Mouse (Mus musculus) lung, embryonic 15.5 days (tissue): Measurements from ENCODE around the gene Gnai2. TPM values are rescaled to one million over a fixed set of nuclear protein-coding genes. Genes with fewer than 3 reads are reported as not detected.

Experiments
- ATAC-seq: fragments of 200-750 bp; cut with Nextera tagmentation; 2 replicates; pipeline ENCODE4 v1.8.0; 2017; ENCODE audit warnings: moderate number of reproducible peaks, borderline replicate concordance; ENCODE audit not compliant: low FRiP score, low TSS enrichment; ENCODE audit errors: extremely low read depth
- H3K27ac ChIP-seq: fragments of 300-500 bp; sonication (generic); 2 replicates; pipeline ENCODE4 v1.5.1; 2015; ENCODE audit warnings: moderate library complexity, mild to moderate bottlenecking, inconsistent platforms
- H3K27me3 ChIP-seq: fragments of 300-500 bp; sonication (generic); 2 replicates; pipeline ENCODE4 v1.6.1; 2015; ENCODE audit warnings: inconsistent platforms
- H3K36me3 ChIP-seq: fragments of 300-500 bp; sonication (generic); 2 replicates; pipeline ENCODE4 v1.6.1; 2015; ENCODE audit warnings: inconsistent platforms
- H3K4me1 ChIP-seq: fragments of 300-500 bp; sonication (generic); 2 replicates; pipeline ENCODE4 v1.6.1; 2015; ENCODE audit warnings: inconsistent platforms
- H3K4me2 ChIP-seq: fragments of 300-500 bp; sonication (generic); 2 replicates; pipeline ENCODE4 v1.6.1; 2015; ENCODE audit warnings: inconsistent platforms, mild to moderate bottlenecking, moderate library complexity
- H3K4me3 ChIP-seq: fragments of 300-500 bp; sonication (generic); 2 replicates; pipeline ENCODE4 v1.5.1; 2015; ENCODE audit warnings: mild to moderate bottlenecking, inconsistent platforms
- H3K9ac ChIP-seq: fragments of 300-500 bp; sonication (generic); 2 replicates; pipeline ENCODE4 v1.6.1; 2015; ENCODE audit warnings: inconsistent platforms
- H3K9me3 ChIP-seq: fragments of 300-500 bp; sonication (generic); 2 replicates; pipeline ENCODE4 v1.6.1; 2016; ENCODE audit warnings: inconsistent platforms
- WGBS: fragments of 180-500 bp; shearing (Covaris S2); methylation state at CpG from one replicate; pipeline ENCODE4 v1.1.7; 2015; 5-methylcytosine and 5-hydroxymethylcytosine counted together
- polyA plus RNA-seq: library from polyadenylated mRNA; unstranded; fragments of >200 nt; fragmentation: Nextera tagmentation; extraction: Ambion mirVana; gene quantifications from 2 replicates; pipeline ENCODE4 v1.2.1, GENCODE M21; 2015

Gnai2 gene
- polyA plus RNA-seq, 1 experiment from 2014 or later: 478 TPM

DNA sequence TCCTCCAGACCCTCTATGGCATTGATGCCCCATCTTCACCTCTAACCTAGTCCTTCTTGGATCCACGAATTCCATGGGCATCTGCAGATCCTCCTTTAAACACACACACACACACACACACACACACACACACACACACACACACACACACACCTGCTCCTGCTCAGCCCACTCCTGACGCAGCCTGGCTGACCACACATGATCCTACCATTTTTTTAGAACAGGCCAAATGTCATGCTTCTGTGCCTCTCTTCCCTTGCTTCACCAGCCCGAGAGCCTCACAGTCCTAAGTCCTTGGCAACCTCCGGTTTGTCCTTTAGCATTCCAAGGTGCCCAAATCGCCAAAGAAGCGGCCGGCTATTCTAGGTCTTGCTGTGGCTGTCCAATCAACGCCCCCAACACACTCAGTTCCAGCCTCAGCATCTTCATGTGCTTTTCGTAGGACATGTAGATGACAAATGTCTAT, 34.3 kb upstream of the Gnai2 start, which contains the start of gene Slc38a3:
Gene Slc38a3, minus strand, starts transcription at position 51 of the 466 bp plus-strand sequence.
- WGBS: 83% methylated on average over 9 of the region's 9 CpGs
- ATAC-seq: no peak
- no peaks in the 10 kb centered on the region for H3K9me3 ChIP-seq
- H3K4me1 ChIP-seq: peaks cover 24% of the 10 kb centered on the region
- H3K27ac ChIP-seq: no peak within 1 kb of the TSS
- no peak within 1 kb of the TSS for H3K4me2 ChIP-seq
- H3K4me3 ChIP-seq: no peak within 1 kb of the TSS
- no peaks in the 10 kb centered on the region for H3K36me3 ChIP-seq
- H3K27me3 ChIP-seq: peaks cover 40% of the 10 kb centered on the region
- no peak within 1 kb of the TSS for H3K9ac ChIP-seq

- Histone ChIP-seq H3K36me3 (no peaks in the 10 kb centered on the region), H3K4me1 (peaks cover 24% of the 10 kb centered on the region), H3K4me3 (no peak overlapping the region), H3K27me3 (peaks cover 36% of the 10 kb centered on the region), H3K9ac (no peak overlapping the region), H3K27ac (no peak overlapping the region), H3K9me3 (no peaks in the 10 kb centered on the region), H3K4me2 (no peak overlapping the region)
- ATAC-seq: no peak
- 53% methylated on average over 3 of the region's 3 CpGs for WGBS
These were observed 33.7 kb upstream of the Gnai2 start for GRCm38 (mm10) chr9:107668916-107669315.

DNA sequence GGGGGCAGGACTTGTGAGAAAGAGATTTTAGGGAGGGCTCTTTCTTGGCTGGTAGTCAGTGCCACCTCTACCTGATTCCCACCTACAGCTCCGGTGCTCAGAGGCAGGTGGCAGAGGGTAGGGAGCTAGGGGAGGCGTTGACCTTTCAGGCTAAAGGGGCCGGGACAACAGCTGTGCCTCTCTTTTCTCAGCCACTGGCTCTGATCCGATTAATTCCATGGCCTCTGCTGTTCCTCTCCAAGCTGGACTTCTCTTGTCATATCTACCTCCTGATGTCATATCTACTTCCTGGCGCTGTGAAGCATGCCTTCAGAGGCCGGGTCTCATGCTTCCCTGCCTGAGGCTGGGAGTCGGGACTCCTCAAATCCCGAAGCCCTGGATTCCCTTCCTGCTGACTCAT, 32.8 kb upstream of the Gnai2 start:
- ATAC-seq: no peak
- H3K27me3 ChIP-seq: peaks cover 36% of the 10 kb centered on the region
- H3K36me3 ChIP-seq: no peaks in the 10 kb centered on the region
- H3K9me3 ChIP-seq: no peaks in the 10 kb centered on the region
- H3K4me2 ChIP-seq: no peak overlapping the region
- WGBS: 38% methylated on average over 8 of the region's 8 CpGs
- H3K27ac ChIP-seq: no peak overlapping the region
- peaks cover 24% of the 10 kb centered on the region for H3K4me1 ChIP-seq
- no peak overlapping the region for H3K9ac ChIP-seq
- no peak overlapping the region for H3K4me3 ChIP-seq

DNA sequence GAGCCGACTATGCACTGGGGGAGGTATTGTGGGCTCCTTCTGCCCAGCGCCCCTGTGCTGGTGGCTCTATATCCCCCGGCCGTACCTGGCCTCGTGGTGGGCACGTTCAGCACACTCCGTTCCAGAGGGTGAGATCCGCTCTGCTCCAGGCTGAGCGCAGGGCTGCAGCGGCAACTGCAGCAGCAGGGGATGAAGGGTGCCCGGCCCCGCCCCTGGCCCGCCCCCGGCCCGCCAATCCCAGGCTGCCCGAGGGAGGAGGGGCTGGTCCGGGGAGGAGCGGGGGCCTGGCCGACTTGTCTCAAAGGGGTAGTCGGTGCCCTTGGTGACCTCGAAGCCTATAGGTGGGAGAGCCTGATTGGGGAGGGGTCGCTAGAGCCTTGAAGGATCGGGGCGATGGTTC, 32.1 kb upstream of the Gnai2 start:
- peak; percentile 88 for ATAC-seq
- Histone ChIP-seq H3K4me2 (peak overlapping the region; percentile 95), H3K9ac (peak overlapping the region; percentile 48; the same call in 1 of the 2 replicates), H3K4me3 (peak overlapping the region; percentile 44), H3K4me1 (peaks cover 24% of the 10 kb centered on the region), H3K27me3 (peaks cover 36% of the 10 kb centered on the region), H3K9me3 (no peaks in the 10 kb centered on the region), H3K27ac (no peak overlapping the region), H3K36me3 (no peaks in the 10 kb centered on the region)
- WGBS: under 1% methylated on average over 24 of the region's 24 CpGs

DNA sequence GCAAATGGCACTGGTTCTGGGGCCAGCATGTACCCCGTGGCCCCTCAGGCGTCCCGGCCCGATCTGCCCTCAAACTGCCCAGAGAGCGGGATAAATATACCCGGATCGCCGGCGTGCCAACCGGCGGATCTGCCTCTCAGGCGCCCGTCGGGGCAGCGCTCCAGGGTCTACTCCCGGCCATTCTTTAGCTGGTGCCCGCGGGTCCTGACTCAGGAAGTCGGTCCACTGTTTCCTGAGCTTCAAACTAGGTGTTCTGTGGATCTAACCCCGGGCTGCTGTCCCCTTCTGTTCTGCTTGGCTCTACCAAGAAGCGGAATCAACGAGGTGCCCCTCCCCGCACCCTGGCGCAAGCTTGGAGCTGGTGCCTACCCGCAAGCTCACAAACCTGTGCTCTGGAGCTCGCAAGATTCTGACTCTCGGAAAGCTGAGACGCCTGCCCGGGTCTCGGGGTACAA, 31.6 kb upstream of the Gnai2 start:
- no peak for ATAC-seq
- Histone ChIP-seq H3K27me3 (peaks cover 36% of the 10 kb centered on the region), H3K9ac (peak overlapping the region; percentile 48), H3K9me3 (no peaks in the 10 kb centered on the region), H3K4me1 (peaks cover 24% of the 10 kb centered on the region), H3K4me2 (peak overlapping the region; percentile 95), H3K36me3 (no peaks in the 10 kb centered on the region), H3K27ac (no peak overlapping the region), H3K4me3 (peak overlapping the region; percentile 44)
- WGBS: under 1% methylated on average over 30 of the region's 30 CpGs

DNA sequence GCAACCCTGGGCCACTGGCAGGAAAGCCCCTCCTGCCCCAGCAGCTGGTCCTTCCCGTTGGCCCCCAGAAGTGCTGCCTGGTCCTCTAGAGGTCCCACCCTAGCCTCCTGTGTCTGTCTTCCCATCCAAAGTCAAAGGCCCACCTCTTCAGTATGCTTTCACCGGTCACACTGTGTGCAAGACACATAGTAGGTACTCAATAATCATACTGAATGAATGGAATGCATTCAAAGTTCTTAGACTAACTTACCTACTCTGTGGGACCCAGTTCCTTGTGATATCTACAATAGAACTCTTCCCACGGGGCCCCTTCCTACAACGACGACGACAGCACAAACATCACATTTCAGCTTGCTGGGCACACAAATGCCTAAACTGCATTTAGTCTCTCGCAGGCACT, 30.1 kb upstream of the Gnai2 start:
- peaks cover 36% of the 10 kb centered on the region for H3K27me3 ChIP-seq

GRCm38 (mm10) chr9:107663525-107663924, 28.4 kb upstream of the Gnai2 start:
- Histone ChIP-seq H3K9ac (no peak overlapping the region), H3K36me3 (no peaks in the 10 kb centered on the region)
- 56% methylated on average over 9 of the region's 9 CpGs for WGBS

More for the DNA sequence above, 30.1 kb upstream of the Gnai2 start:
- Histone ChIP-seq H3K9ac (no peak overlapping the region), H3K4me2 (no peak overlapping the region), H3K9me3 (no peaks in the 10 kb centered on the region), H3K27ac (no peak overlapping the region), H3K4me1 (peaks cover 24% of the 10 kb centered on the region), H3K4me3 (no peak overlapping the region), H3K36me3 (no peaks in the 10 kb centered on the region)
- 76% methylated on average over 7 of the region's 7 CpGs for WGBS
- ATAC-seq: no peak

GRCm38 (mm10) chr9:107662342-107662741, 27.2 kb upstream of the Gnai2 start:
- Histone ChIP-seq H3K27ac (no peak overlapping the region), H3K4me1 (peaks cover 13% of the 10 kb centered on the region), H3K4me3 (no peak overlapping the region), H3K9ac (no peak overlapping the region), H3K27me3 (peaks cover 24% of the 10 kb centered on the region), H3K36me3 (no peaks in the 10 kb centered on the region), H3K9me3 (no peaks in the 10 kb centered on the region), H3K4me2 (no peak overlapping the region)
- no peak for ATAC-seq
- WGBS: 62% methylated on average over 8 of the region's 8 CpGs

More at GRCm38 (mm10) chr9:107663525-107663924, 28.4 kb upstream of the Gnai2 start:
- no peak for ATAC-seq
- Histone ChIP-seq H3K27me3 (peaks cover 31% of the 10 kb centered on the region), H3K27ac (no peak overlapping the region), H3K9me3 (no peaks in the 10 kb centered on the region), H3K4me2 (no peak overlapping the region), H3K4me1 (peaks cover 24% of the 10 kb centered on the region), H3K4me3 (no peak overlapping the region)

DNA sequence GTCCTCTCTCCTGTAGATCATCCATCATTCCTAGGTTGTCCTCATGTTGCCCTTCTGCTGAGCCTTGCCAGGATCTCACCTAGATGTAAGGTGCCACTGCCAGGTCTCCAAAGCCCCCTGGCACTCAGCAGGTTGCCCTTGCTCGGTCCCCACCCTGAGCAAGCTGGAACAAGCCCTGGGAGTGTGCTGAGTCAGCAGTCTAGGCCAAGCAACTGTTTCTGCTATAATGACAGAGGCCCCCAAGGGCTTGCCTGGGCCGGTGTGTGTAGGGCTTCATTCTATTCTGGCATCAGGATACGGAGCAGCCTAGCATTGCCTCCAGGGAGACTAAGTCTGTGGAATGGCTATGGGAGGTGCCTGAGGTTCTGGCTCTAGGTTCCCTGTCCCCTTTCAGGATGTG, 25.6 kb upstream of the Gnai2 start:
- no peak for ATAC-seq
- Histone ChIP-seq H3K36me3 (no peaks in the 10 kb centered on the region), H3K4me1 (no peaks in the 10 kb centered on the region), H3K9ac (no peak overlapping the region), H3K9me3 (no peaks in the 10 kb centered on the region), H3K4me3 (no peak overlapping the region), H3K27ac (no peak overlapping the region), H3K27me3 (peaks cover 11% of the 10 kb centered on the region), H3K4me2 (no peak overlapping the region)
- 57% methylated on average over 3 of the region's 3 CpGs for WGBS

GRCm38 (mm10) chr9:107659961-107660360, 24.8 kb upstream of the Gnai2 start:
- Histone ChIP-seq H3K4me2 (no peak overlapping the region), H3K36me3 (no peaks in the 10 kb centered on the region), H3K9me3 (no peaks in the 10 kb centered on the region), H3K27ac (no peak overlapping the region), H3K9ac (no peak overlapping the region), H3K4me1 (no peaks in the 10 kb centered on the region), H3K27me3 (peaks cover 3% of the 10 kb centered on the region; the same call in 1 of the 2 replicates), H3K4me3 (no peak overlapping the region)
- 92% methylated on average over 3 of the region's 3 CpGs for WGBS
- ATAC-seq: no peak

DNA sequence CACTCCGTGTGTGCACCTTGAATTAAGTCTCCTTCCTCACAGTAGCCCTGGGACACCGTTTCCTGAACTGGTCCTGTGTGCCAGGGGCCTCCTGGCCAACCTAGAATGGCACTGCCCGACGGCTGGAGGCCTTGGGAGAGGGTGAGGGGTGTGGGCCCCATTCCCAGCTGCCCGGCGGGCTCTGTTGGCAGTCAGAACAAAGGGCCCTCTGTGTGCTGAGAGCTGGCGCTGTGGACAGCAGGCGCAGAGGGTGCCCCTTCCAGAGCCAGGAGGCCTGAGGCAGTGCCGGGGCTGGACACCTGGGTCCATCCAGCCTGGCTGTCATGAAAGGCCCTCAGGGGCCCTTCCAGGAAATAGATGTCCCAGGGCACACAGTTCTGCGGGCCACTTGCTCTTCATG, 24.4 kb upstream of the Gnai2 start:
- 69% methylated on average over 10 of the region's 10 CpGs for WGBS
- Histone ChIP-seq H3K4me1 (no peaks in the 10 kb centered on the region), H3K4me2 (no peak overlapping the region), H3K9me3 (no peaks in the 10 kb centered on the region), H3K9ac (no peak overlapping the region), H3K4me3 (no peak overlapping the region), H3K27ac (no peak overlapping the region), H3K36me3 (no peaks in the 10 kb centered on the region), H3K27me3 (no peaks in the 10 kb centered on the region)
- ATAC-seq: no peak

GRCm38 (mm10) chr9:107658096-107658495, 22.9 kb upstream of the Gnai2 start:
- no peak overlapping the region for H3K4me3 ChIP-seq
- H3K9ac ChIP-seq: no peak overlapping the region
- no peaks in the 10 kb centered on the region for H3K9me3 ChIP-seq
- no peaks in the 10 kb centered on the region for H3K4me1 ChIP-seq
- 79% methylated on average over 6 of the region's 6 CpGs for whole genome bisulfite sequencing
- no peak overlapping the region for H3K27ac ChIP-seq
- no peaks in the 10 kb centered on the region for H3K27me3 ChIP-seq
- no peak for ATAC-seq
- H3K36me3 ChIP-seq: no peaks in the 10 kb centered on the region
- H3K4me2 ChIP-seq: no peak overlapping the region

DNA sequence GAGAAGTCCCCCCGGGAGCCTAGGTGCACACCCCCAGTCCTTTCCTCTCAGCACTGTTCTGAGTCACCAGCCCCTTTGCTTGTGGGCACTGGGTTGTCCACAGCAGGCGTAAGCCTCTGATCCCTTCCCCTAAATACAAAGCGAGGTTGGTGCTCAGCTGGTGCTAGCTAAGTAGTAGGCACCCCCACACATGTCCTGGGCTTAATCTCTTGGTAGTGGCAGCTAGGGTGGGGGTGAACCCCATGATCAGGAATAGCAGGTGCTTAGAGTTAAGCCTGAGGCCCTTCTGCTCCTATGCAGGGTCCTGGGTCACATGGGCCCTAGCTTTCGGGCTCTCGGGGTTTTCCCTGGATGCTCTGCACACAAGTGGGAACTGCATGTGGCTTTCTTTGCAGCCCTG, 22.0 kb upstream of the Gnai2 start:
- Histone ChIP-seq H3K27ac (no peak overlapping the region), H3K9ac (no peak overlapping the region), H3K4me2 (no peak overlapping the region), H3K4me1 (no peaks in the 10 kb centered on the region), H3K9me3 (no peaks in the 10 kb centered on the region), H3K4me3 (no peak overlapping the region), H3K27me3 (no peaks in the 10 kb centered on the region), H3K36me3 (no peaks in the 10 kb centered on the region)
- 81% methylated on average over 5 of the region's 5 CpGs for WGBS
- ATAC-seq: no peak
